Comparison of ENCODE assay signal across 8 mouse cellular contexts in the genomic region with DNA sequence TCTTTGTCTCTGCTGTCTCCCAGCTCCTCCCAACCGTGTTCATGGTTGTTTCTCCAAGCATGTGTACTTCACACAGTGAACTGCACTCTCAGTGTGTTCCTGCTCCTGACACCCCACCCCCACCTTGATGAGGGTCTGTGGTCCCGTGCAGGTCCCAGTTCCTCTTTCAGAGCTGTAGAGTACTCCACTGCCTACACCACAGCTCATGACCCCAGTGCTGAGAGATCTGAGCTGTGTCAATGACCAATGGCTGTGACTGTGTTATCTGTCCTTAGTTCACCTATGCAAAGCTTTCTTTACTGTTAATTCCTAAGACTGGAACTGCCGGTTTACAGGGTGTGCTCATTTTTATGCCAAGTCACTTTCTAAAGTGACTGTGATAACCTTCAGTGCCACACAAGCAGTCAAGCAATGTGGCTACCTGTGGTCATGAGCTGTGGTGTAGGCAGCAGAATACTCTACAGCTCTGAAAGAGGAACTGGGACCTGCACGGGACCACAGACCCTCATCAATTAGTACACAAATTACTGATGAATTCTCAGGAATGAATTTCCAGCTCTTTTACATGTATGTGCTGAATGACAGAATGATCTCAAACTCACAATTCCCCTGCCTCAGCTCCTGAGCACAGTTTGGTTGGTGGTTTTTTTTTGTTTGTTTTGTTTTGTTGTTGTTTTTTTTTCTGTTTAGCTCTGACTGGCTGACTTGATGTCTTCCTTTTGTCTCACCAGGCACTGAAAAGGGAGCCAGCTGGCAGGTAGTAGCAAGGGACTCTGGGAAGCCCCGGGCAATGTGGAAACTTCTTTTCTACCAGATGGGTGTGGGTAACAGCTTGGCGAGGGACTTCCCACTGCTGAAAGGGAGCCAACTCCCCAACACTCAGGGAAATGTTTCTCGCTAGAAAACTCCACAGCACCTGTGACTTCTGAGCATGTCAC. TPM values are rescaled to one million over a fixed set of nuclear protein-coding genes. Genes with fewer than 3 reads are reported as not detected.
DNase-seq lines count a peak whose midpoint lies in the region; ATAC-seq and TF ChIP-seq lines count a peak whose summit lies in the region.

No protein-coding gene starts in this region.

- H3K4me3 ChIP-seq in heart, embryonic 10.5 days = no peak overlapping the region
- peak overlapping the region in 1 of 3 experiments; percentile 19 for H3K4me3 ChIP-seq in CH12.LX (replicated peaks in 1 of 3; ENCODE audit: low read depth in 2 of 3, low read length in 2 of 3, poor library complexity in 1 of 3)
- H3K4me3 ChIP-seq in forebrain, embryonic 16.5 days (replicated peaks; ENCODE audit: low read length) = no peak overlapping the region
- no peak overlapping the region for H3K4me3 ChIP-seq in midbrain, embryonic 14.5 days (replicated peaks; ENCODE audit: low read depth, low read length)

- H3K4me2 ChIP-seq in CH12.LX (ENCODE audit: insufficient read depth, low read depth, poor library complexity, severe bottlenecking) = peak overlapping the region; percentile 17; the same call in 1 of the 2 replicates
- no peak overlapping the region for H3K4me2 ChIP-seq in forebrain, embryonic 16.5 days (ENCODE audit: low read length)
- no peak overlapping the region for H3K4me2 ChIP-seq in midbrain, embryonic 14.5 days (ENCODE audit: low read length)

- intact Hi-C loops in heart, postnatal 36 days (cut with DNase I) = no loop called here

- dilution Hi-C loops in CH12.LX (cut with MboI; ENCODE audit: extremely low pct_ligation_motif_present, extremely low pct_unique_long_range_greater_than_20kb, low sequenced_read_pairs) = no loop called here

- no peaks in the 10 kb centered on the region for H3K79me2 ChIP-seq in CH12.LX (replicated peaks; ENCODE audit: control insufficient read depth, extremely low read depth, insufficient read depth, poor library complexity, severe bottlenecking)

- WGBS in heart, embryonic 10.5 days = 82% methylated on average over 7 of the region's 7 CpGs
- WGBS in forebrain, embryonic 16.5 days = 53% methylated on average over 7 of the region's 7 CpGs
- WGBS in midbrain, embryonic 14.5 days = 75% methylated on average over 7 of the region's 7 CpGs

- in situ Hi-C loops in CH12.LX (cut with MboI; ENCODE audit: low pct_ligation_motif_present, low pct_unique_long_range_greater_than_20kb, low sequenced_read_pairs) = no loop called here

- H3K9ac ChIP-seq in CH12.LX (ENCODE audit: insufficient read depth, low read depth) = peak overlapping the region; percentile 21; the same call in 1 of the 2 replicates
- no peak overlapping the region for H3K9ac ChIP-seq in forebrain, embryonic 16.5 days (replicated peaks; ENCODE audit: low read depth, low read length)
- no peak overlapping the region for H3K9ac ChIP-seq in midbrain, embryonic 14.5 days (replicated peaks; ENCODE audit: low read length)

- TF ChIP-seq CTCF in CH12.LX (conservative IDR thresholded peaks at IDR 0.05 in 1 of 2, IDR thresholded peaks at IDR 0.05 in 1 of 2; ENCODE audit: low read depth in 2 of 2, low read length in 2 of 2) = no peak

- no peak; the same call in 1 of the 2 replicates for TF ChIP-seq RAD21 in CH12.LX (IDR thresholded peaks at IDR 0.05; ENCODE audit: low read depth, low read length)

- peaks cover 55% of the 10 kb centered on the region for H3K36me3 ChIP-seq in heart, embryonic 10.5 days
- peaks cover 49 to 78% of the 10 kb centered on the region in 2 experiments for H3K36me3 ChIP-seq in CH12.LX (replicated peaks in 1 of 2; ENCODE audit: control insufficient read depth in 1 of 2, insufficient read depth in 1 of 2, low read length in 1 of 2)
- peaks cover 5% of the 10 kb centered on the region for H3K36me3 ChIP-seq in forebrain, embryonic 16.5 days (ENCODE audit: control insufficient read depth, insufficient read depth)
- H3K36me3 ChIP-seq in midbrain, embryonic 14.5 days (ENCODE audit: control insufficient read depth, insufficient read depth, low read length) = peaks cover 20% of the 10 kb centered on the region

- TF ChIP-seq EP300 in CH12.LX (IDR thresholded peaks at IDR 0.05; ENCODE audit: low read length) = peak; percentile 96

- peaks cover 7% of the 10 kb centered on the region for H3K4me1 ChIP-seq in heart, embryonic 10.5 days
- H3K4me1 ChIP-seq in CH12.LX (ENCODE audit: control insufficient read depth in 1 of 2, insufficient read depth in 2 of 2) = peaks cover 25 to 57% of the 10 kb centered on the region in 2 experiments
- peaks cover 12% of the 10 kb centered on the region for H3K4me1 ChIP-seq in forebrain, embryonic 16.5 days (replicated peaks; ENCODE audit: control insufficient read depth, insufficient read depth, low read length)
- H3K4me1 ChIP-seq in midbrain, embryonic 14.5 days (ENCODE audit: control insufficient read depth, insufficient read depth, low read length) = peaks cover 3% of the 10 kb centered on the region; the same call in 1 of the 2 replicates

- ATAC-seq in forebrain, embryonic 16.5 days = peak; percentile 55; the same call in 1 of the 2 replicates
- no peak for ATAC-seq in midbrain, embryonic 14.5 days (ENCODE audit: low FRiP score, low TSS enrichment)

- no peak overlapping the region for H3K27ac ChIP-seq in heart, embryonic 10.5 days
- H3K27ac ChIP-seq in CH12.LX (ENCODE audit: insufficient read depth, low read depth) = peak overlapping the region; percentile 74
- no peak overlapping the region; the same call in 1 of the 2 replicates for H3K27ac ChIP-seq in forebrain, embryonic 16.5 days (ENCODE audit: low read length)
- H3K27ac ChIP-seq in midbrain, embryonic 14.5 days (replicated peaks; ENCODE audit: low read depth, low read length) = no peak overlapping the region

- peak; percentile 34; the same call in 1 of the 2 replicates for TF ChIP-seq POLR2A in CH12.LX (IDR thresholded peaks at IDR 0.05; ENCODE audit: low read depth, low read length)

- no peaks in the 10 kb centered on the region for H3K9me3 ChIP-seq in heart, embryonic 10.5 days
- peaks cover 12% of the 10 kb centered on the region for H3K9me3 ChIP-seq in CH12.LX (replicated peaks; ENCODE audit: low read length)
- H3K9me3 ChIP-seq in forebrain, embryonic 16.5 days (ENCODE audit: control insufficient read depth, low read length) = no peaks in the 10 kb centered on the region
- H3K9me3 ChIP-seq in midbrain, embryonic 14.5 days (ENCODE audit: control insufficient read depth, low read length) = no peaks in the 10 kb centered on the region

- no peaks in the 10 kb centered on the region for H3K27me3 ChIP-seq in heart, embryonic 10.5 days (ENCODE audit: insufficient read depth, poor library complexity, severe bottlenecking)
- H3K27me3 ChIP-seq in CH12.LX (replicated peaks) = no peaks in the 10 kb centered on the region
- H3K27me3 ChIP-seq in forebrain, embryonic 16.5 days (replicated peaks; ENCODE audit: control insufficient read depth, insufficient read depth, low read length) = no peaks in the 10 kb centered on the region
- H3K27me3 ChIP-seq in midbrain, embryonic 14.5 days (ENCODE audit: control insufficient read depth, insufficient read depth, low read length) = no peaks in the 10 kb centered on the region

- peak; percentile 94 for DNase-seq in heart, adult 11 months
- DNase-seq in heart, embryonic 10.5 days (ENCODE audit: low spot score) = no peak
- peak; percentile 89 for DNase-seq in CH12.LX (ENCODE audit: extremely low read depth)
- DNase-seq in midbrain, embryonic 14.5 days = peak; percentile 35
- DNase-seq in embryo, embryonic 9.5 days (ENCODE audit: extremely low spot score) = no peak
- DNase-seq in gastrocnemius, postnatal 4 days (ENCODE audit: low spot score in 2 of 2) = no peak
- DNase-seq in heart, postnatal 36 days = no peak

TF ChIP-seq in CH12.LX, 34 proteins besides CTCF, POLR2A, EP300 and RAD21 (continues in another document):
- TF ChIP-seq POLR2AphosphoS2 (IDR thresholded peaks at IDR 0.05; ENCODE audit: low read depth, low read length) = no peak
- peak; percentile 62 for TF ChIP-seq MAZ (IDR thresholded peaks at IDR 0.05; ENCODE audit: low read depth, low read length)
- TF ChIP-seq ZKSCAN1 (IDR thresholded peaks at IDR 0.05; ENCODE audit: borderline replicate concordance, low read depth, low read length) = no peak
- peak; percentile 53; the same call in 1 of the 2 replicates for TF ChIP-seq TCF12 (IDR thresholded peaks at IDR 0.05; ENCODE audit: low read depth, low read length)
- no peak for TF ChIP-seq MAX (IDR thresholded peaks at IDR 0.05; ENCODE audit: low read length)
- no peak for TF ChIP-seq ZMIZ1 (IDR thresholded peaks at IDR 0.05; ENCODE audit: low read depth, low read length)
- no peak for TF ChIP-seq SMC3 (IDR thresholded peaks at IDR 0.05; ENCODE audit: low read depth, low read length)
- no peak for TF ChIP-seq GABPA (IDR thresholded peaks at IDR 0.05; ENCODE audit: insufficient replicate concordance, low read depth, low read length)

RNA-seq across cellular contexts. Expression of a gene that starts 38.4 kb away (rescaled TPM):
- polyA plus RNA-seq in heart, embryonic 10.5 days (2016; fragmentation: Nextera tagmentation; extraction: Ambion mirVana) = 6.2 and 6.6 TPM in 2 replicates
- 18.7 and 23.6 TPM in 2 replicates for total RNA-seq in CH12.LX (2012; rRNA removed)
- 17.4 and 17.5 TPM in 2 replicates for total RNA-seq in CH12.LX (2014; rRNA removed)
- polyA plus RNA-seq in CH12.LX (2012; ENCODE audit: insufficient read length, low read depth) = 21.2 and 23.0 TPM in 2 replicates
- polyA plus RNA-seq in forebrain, embryonic 16.5 days (2015; fragmentation: Nextera tagmentation; extraction: Ambion mirVana) = 1.0 and 1.2 TPM in 2 replicates
- 1.7 and 1.9 TPM in 2 replicates for polyA plus RNA-seq in midbrain, embryonic 14.5 days (2014; fragmentation: Nextera tagmentation; extraction: Ambion mirVana)
- 10 to 100 TPM; 35.6 to 41.4 TPM for total RNA-seq in gastrocnemius, postnatal 4 days (2021)
- total RNA-seq in heart, postnatal 36 days (2021) = 10 to 100 TPM; 19.8 to 24.1 TPM

RNA-seq across cellular contexts. Expression of a gene that starts 41.8 kb away (rescaled TPM):
- polyA plus RNA-seq in heart, embryonic 10.5 days (2016; fragmentation: Nextera tagmentation; extraction: Ambion mirVana) = 33.7 and 41.5 TPM in 2 replicates
- total RNA-seq in CH12.LX (2012; rRNA removed) (51.1 and 52.1 TPM in 2 replicates), CH12.LX (2014; rRNA removed) (35.9 TPM in 2 replicates)
- polyA plus RNA-seq in CH12.LX (2012; ENCODE audit: insufficient read length, low read depth) = 66.7 and 69.2 TPM in 2 replicates
- 30.6 and 31.5 TPM in 2 replicates for polyA plus RNA-seq in forebrain, embryonic 16.5 days (2015; fragmentation: Nextera tagmentation; extraction: Ambion mirVana)
- 29.6 and 30.6 TPM in 2 replicates for polyA plus RNA-seq in midbrain, embryonic 14.5 days (2014; fragmentation: Nextera tagmentation; extraction: Ambion mirVana)
- total RNA-seq in gastrocnemius, postnatal 4 days (2021) = 10 to 100 TPM; 71.5 to 75.1 TPM
- 10 to 100 TPM; 93.5 to 93.9 TPM for total RNA-seq in heart, postnatal 36 days (2021)

RNA-seq across cellular contexts. Expression of a gene that starts 47.0 kb away (rescaled TPM):
- 25.7 and 30.1 TPM in 2 replicates for polyA plus RNA-seq in heart, embryonic 10.5 days (2016; fragmentation: Nextera tagmentation; extraction: Ambion mirVana)
- 19.4 and 24.4 TPM in 2 replicates for total RNA-seq in CH12.LX (2012; rRNA removed)
- 9.7 and 11.4 TPM in 2 replicates for total RNA-seq in CH12.LX (2014; rRNA removed)
- polyA plus RNA-seq in CH12.LX (2012; ENCODE audit: insufficient read length, low read depth) = 12.1 and 14.0 TPM in 2 replicates
- polyA plus RNA-seq in forebrain, embryonic 16.5 days (2015; fragmentation: Nextera tagmentation; extraction: Ambion mirVana) = 9.8 and 11.9 TPM in 2 replicates
- polyA plus RNA-seq in midbrain, embryonic 14.5 days (2014; fragmentation: Nextera tagmentation; extraction: Ambion mirVana) = 17.2 and 18.6 TPM in 2 replicates
- total RNA-seq in gastrocnemius, postnatal 4 days (2021) = 10 to 100 TPM; 76.1 to 90.4 TPM
- 10 to 100 TPM; 62.7 to 62.8 TPM for total RNA-seq in heart, postnatal 36 days (2021)

Comparison
In these comparisons a context has a peak if more than half of its experiments do, and no peak if none do; other contexts are left out.
1. DNase-seq: peak in heart, adult 11 months (single experiment), CH12.LX (single experiment) and midbrain, embryonic 14.5 days (single experiment); none in heart, embryonic 10.5 days (single experiment), embryo, embryonic 9.5 days (single experiment), gastrocnemius, postnatal 4 days (0 of 2) and heart, postnatal 36 days (0 of 2).